Mouse (Mus musculus) kidney, adult 2 months (tissue): ENCODE measurements around the gene Lgals3.

Experiments
- CTCF ChIP-seq: fragments of 200-500 bp; conservative IDR thresholded peaks from 2 replicates; pipeline ENCODE4 v1.5.1; 2011; ENCODE audit warnings: low read depth, mild to moderate bottlenecking, control low read depth, low read length, moderate library complexity, mixed read lengths; ENCODE audit not compliant: insufficient read depth, insufficient read length
- POLR2A ChIP-seq: fragments of 200-500 bp; IDR thresholded peaks from one replicate; pipeline ENCODE4 v1.6.1; 2011; ENCODE audit warnings: low read depth, low read length, control low read depth

DNA sequence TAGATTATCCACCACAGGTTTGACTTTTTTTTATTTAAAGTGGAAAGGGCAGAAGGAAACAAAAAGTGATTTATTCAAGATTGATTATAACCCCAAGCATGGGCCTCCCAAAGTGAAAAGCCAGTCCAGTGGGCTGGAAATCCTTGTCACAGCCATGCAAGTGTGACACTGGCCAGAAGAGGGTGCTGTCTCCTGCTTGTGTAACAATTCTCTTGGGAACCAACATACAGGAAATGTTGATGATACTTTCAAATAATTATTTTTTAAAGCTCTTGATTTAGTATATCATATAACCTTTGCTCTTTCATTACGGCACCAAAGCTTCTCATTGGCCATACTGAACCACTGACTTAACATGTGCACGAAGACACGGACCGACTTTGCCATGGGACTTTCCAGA, 32.7 kb upstream of the Lgals3 start:
- TF ChIP-seq CTCF (peak; percentile 85), POLR2A (no peak)
